Mouse (Mus musculus): ENCODE data around the gene Asap2. TPM values are rescaled to one million over a fixed set of nuclear protein-coding genes. Genes with fewer than 3 reads are reported as not detected.
A peak's percentile ranks its signal among the peaks of the same experiment; 100 is the strongest.

Gene Asap2
- polyA plus RNA-seq, 1 experiment from 2014 or later, result 8.3 TPM

GRCm38 (mm10) chr12:21260494-21261256, 270.4 kb downstream of the Asap2 start:
- no peak overlapping the region for H3K4me3 ChIP-seq (ENCODE audit: low read length)
- no peaks in the 10 kb centered on the region for H3K27me3 ChIP-seq (ENCODE audit: control insufficient read depth, insufficient read depth, low read depth, low read length)
- H3K9ac ChIP-seq (ENCODE audit: low read length), result no peak overlapping the region
- H3K27ac ChIP-seq (ENCODE audit: low read length), result no peak overlapping the region
- no peak overlapping the region for H3K4me2 ChIP-seq (ENCODE audit: low read depth, low read length)
- no peaks in the 10 kb centered on the region for H3K9me3 ChIP-seq (ENCODE audit: control insufficient read depth, low read length)
- peaks cover 24% of the 10 kb centered on the region for H3K36me3 ChIP-seq (ENCODE audit: control insufficient read depth, insufficient read depth, low read length)
- no peaks in the 10 kb centered on the region for H3K4me1 ChIP-seq (replicated peaks; ENCODE audit: control insufficient read depth, insufficient read depth, low read length)
- WGBS, result 88% methylated on average over 6 of the region's 6 CpGs
- ATAC-seq (ENCODE audit: low read depth), result no peak

DNA sequence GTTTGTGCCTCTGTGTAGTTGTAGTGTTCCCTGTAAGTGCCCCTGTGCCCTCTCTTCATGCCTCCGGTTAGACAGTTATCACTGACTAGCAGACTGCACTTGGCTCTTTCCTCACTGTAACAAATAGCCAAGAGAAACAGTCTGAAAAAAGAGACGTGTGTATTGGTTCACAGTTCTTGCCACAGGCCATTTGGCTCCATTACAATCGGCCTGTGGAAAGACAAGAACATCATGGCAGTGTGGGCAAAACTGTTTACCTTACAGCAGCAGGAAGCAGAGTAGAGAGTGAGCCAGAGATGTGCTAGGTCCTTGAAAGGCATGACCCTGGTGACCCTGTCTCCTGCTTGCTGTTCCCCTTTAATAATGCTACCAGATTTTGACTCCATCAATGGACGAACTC, 271.3 kb downstream of the Asap2 start:
- ATAC-seq (ENCODE audit: low read depth), result no peak
- H3K9me3 ChIP-seq (ENCODE audit: control insufficient read depth, low read length), result no peaks in the 10 kb centered on the region
- no peak overlapping the region for H3K9ac ChIP-seq (ENCODE audit: low read length)
- H3K27ac ChIP-seq (ENCODE audit: low read length), result no peak overlapping the region
- no peak overlapping the region for H3K4me2 ChIP-seq (ENCODE audit: low read depth, low read length)
- no peak overlapping the region for H3K4me3 ChIP-seq (ENCODE audit: low read length)
- H3K4me1 ChIP-seq (replicated peaks; ENCODE audit: control insufficient read depth, insufficient read depth, low read length), result no peaks in the 10 kb centered on the region
- WGBS, result 64% methylated on average over 4 of the region's 4 CpGs
- H3K27me3 ChIP-seq (ENCODE audit: control insufficient read depth, insufficient read depth, low read depth, low read length), result no peaks in the 10 kb centered on the region
- H3K36me3 ChIP-seq (ENCODE audit: control insufficient read depth, insufficient read depth, low read length), result peaks cover 23% of the 10 kb centered on the region

- Histone ChIP-seq H3K27me3 (ENCODE audit: control insufficient read depth, insufficient read depth, low read depth, low read length) (no peaks in the 10 kb centered on the region), H3K4me1 (replicated peaks; ENCODE audit: control insufficient read depth, insufficient read depth, low read length) (no peaks in the 10 kb centered on the region), H3K4me3 (ENCODE audit: low read length) (no peak overlapping the region), H3K9ac (ENCODE audit: low read length) (no peak overlapping the region), H3K36me3 (ENCODE audit: control insufficient read depth, insufficient read depth, low read length) (peaks cover 20% of the 10 kb centered on the region), H3K27ac (ENCODE audit: low read length) (no peak overlapping the region), H3K9me3 (ENCODE audit: control insufficient read depth, low read length) (no peaks in the 10 kb centered on the region), H3K4me2 (ENCODE audit: low read depth, low read length) (no peak overlapping the region)
- WGBS, result 90% methylated on average over 5 of the region's 5 CpGs
- no peak for ATAC-seq (ENCODE audit: low read depth)
Observed at GRCm38 (mm10) chr12:21263256-21263655, 273.0 kb downstream of the Asap2 start.

GRCm38 (mm10) chr12:21264241-21264640, 274.0 kb downstream of the Asap2 start:
- Histone ChIP-seq H3K4me3 (ENCODE audit: low read length) (no peak overlapping the region), H3K9ac (ENCODE audit: low read length) (no peak overlapping the region), H3K4me2 (ENCODE audit: low read depth, low read length) (no peak overlapping the region), H3K27me3 (ENCODE audit: control insufficient read depth, insufficient read depth, low read depth, low read length) (no peaks in the 10 kb centered on the region), H3K9me3 (ENCODE audit: control insufficient read depth, low read length) (no peaks in the 10 kb centered on the region), H3K27ac (ENCODE audit: low read length) (peak overlapping the region; percentile 81), H3K36me3 (ENCODE audit: control insufficient read depth, insufficient read depth, low read length) (peaks cover 18% of the 10 kb centered on the region), H3K4me1 (replicated peaks; ENCODE audit: control insufficient read depth, insufficient read depth, low read length) (no peaks in the 10 kb centered on the region)
- 65% methylated on average over 5 of the region's 5 CpGs for WGBS
- ATAC-seq (ENCODE audit: low read depth), result peak; percentile 48

DNA sequence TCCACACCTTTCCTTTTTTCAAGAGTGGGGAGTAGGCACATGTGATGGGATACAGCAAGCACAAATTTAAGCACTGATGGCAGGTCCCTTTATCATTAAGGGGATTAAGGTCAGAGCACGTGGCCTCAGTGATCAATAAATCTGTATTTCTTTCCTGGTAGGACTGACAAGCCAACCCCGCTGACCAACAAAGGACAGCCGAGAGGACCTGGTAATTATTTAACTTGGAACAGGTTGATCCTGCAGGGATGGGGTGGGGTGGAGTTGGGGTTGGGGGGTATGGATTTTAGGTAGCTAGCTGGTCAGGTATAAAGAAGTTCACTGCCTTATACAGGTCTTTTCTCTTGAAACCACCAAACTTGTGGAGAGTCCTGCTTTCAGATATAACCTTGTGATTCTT, 274.7 kb downstream of the Asap2 start:
- peaks cover 18% of the 10 kb centered on the region for H3K36me3 ChIP-seq (ENCODE audit: control insufficient read depth, insufficient read depth, low read length)
- 73% methylated on average over 3 of the region's 3 CpGs for WGBS

GRCm38 (mm10) chr12:21265501-21265900, 275.2 kb downstream of the Asap2 start:
- peaks cover 15% of the 10 kb centered on the region for H3K36me3 ChIP-seq (ENCODE audit: control insufficient read depth, insufficient read depth, low read length)
- H3K27me3 ChIP-seq (ENCODE audit: control insufficient read depth, insufficient read depth, low read depth, low read length), result no peaks in the 10 kb centered on the region
- H3K9ac ChIP-seq (ENCODE audit: low read length), result no peak overlapping the region
- no peaks in the 10 kb centered on the region for H3K4me1 ChIP-seq (replicated peaks; ENCODE audit: control insufficient read depth, insufficient read depth, low read length)
- WGBS, result 83% methylated on average over 4 of the region's 4 CpGs
- ATAC-seq (ENCODE audit: low read depth), result no peak
- no peak overlapping the region for H3K4me3 ChIP-seq (ENCODE audit: low read length)
- H3K9me3 ChIP-seq (ENCODE audit: control insufficient read depth, low read length), result no peaks in the 10 kb centered on the region
- H3K27ac ChIP-seq (ENCODE audit: low read length), result no peak overlapping the region
- no peak overlapping the region for H3K4me2 ChIP-seq (ENCODE audit: low read depth, low read length)

More for the DNA sequence above, 274.7 kb downstream of the Asap2 start:
- no peak for ATAC-seq (ENCODE audit: low read depth)
- Histone ChIP-seq H3K4me3 (ENCODE audit: low read length) (no peak overlapping the region), H3K9ac (ENCODE audit: low read length) (no peak overlapping the region), H3K27ac (ENCODE audit: low read length) (no peak overlapping the region; the same call in 1 of the 2 replicates), H3K9me3 (ENCODE audit: control insufficient read depth, low read length) (no peaks in the 10 kb centered on the region), H3K27me3 (ENCODE audit: control insufficient read depth, insufficient read depth, low read depth, low read length) (no peaks in the 10 kb centered on the region), H3K4me2 (ENCODE audit: low read depth, low read length) (no peak overlapping the region), H3K4me1 (replicated peaks; ENCODE audit: control insufficient read depth, insufficient read depth, low read length) (no peaks in the 10 kb centered on the region)

- Histone ChIP-seq H3K36me3 (ENCODE audit: control insufficient read depth, insufficient read depth, low read length) (peaks cover 18% of the 10 kb centered on the region), H3K4me3 (ENCODE audit: low read length) (no peak overlapping the region), H3K9me3 (ENCODE audit: control insufficient read depth, low read length) (no peaks in the 10 kb centered on the region), H3K9ac (ENCODE audit: low read length) (no peak overlapping the region), H3K4me1 (replicated peaks; ENCODE audit: control insufficient read depth, insufficient read depth, low read length) (no peaks in the 10 kb centered on the region), H3K27me3 (ENCODE audit: control insufficient read depth, insufficient read depth, low read depth, low read length) (no peaks in the 10 kb centered on the region), H3K27ac (ENCODE audit: low read length) (no peak overlapping the region), H3K4me2 (ENCODE audit: low read depth, low read length) (no peak overlapping the region)
- peak; percentile 71 for ATAC-seq (ENCODE audit: low read depth)
- 75% methylated on average over 14 of the region's 14 CpGs for WGBS
Observed at GRCm38 (mm10) chr12:21265946-21266783, 275.9 kb downstream of the Asap2 start.

- Histone ChIP-seq H3K27ac (ENCODE audit: low read length) (no peak overlapping the region), H3K9ac (ENCODE audit: low read length) (no peak overlapping the region), H3K4me3 (ENCODE audit: low read length) (no peak overlapping the region), H3K4me2 (ENCODE audit: low read depth, low read length) (no peak overlapping the region), H3K9me3 (ENCODE audit: control insufficient read depth, low read length) (no peaks in the 10 kb centered on the region), H3K27me3 (ENCODE audit: control insufficient read depth, insufficient read depth, low read depth, low read length) (no peaks in the 10 kb centered on the region), H3K4me1 (replicated peaks; ENCODE audit: control insufficient read depth, insufficient read depth, low read length) (no peaks in the 10 kb centered on the region), H3K36me3 (ENCODE audit: control insufficient read depth, insufficient read depth, low read length) (peaks cover 21% of the 10 kb centered on the region)
- ATAC-seq (ENCODE audit: low read depth), result no peak
- WGBS, result 73% methylated on average over 2 of the region's 2 CpGs
Observed at GRCm38 (mm10) chr12:21266784-21267098, 276.5 kb downstream of the Asap2 start.

GRCm38 (mm10) chr12:21268083-21268616, 277.9 kb downstream of the Asap2 start:
- peaks cover 20% of the 10 kb centered on the region for H3K36me3 ChIP-seq (ENCODE audit: control insufficient read depth, insufficient read depth, low read length)
- no peak overlapping the region for H3K4me3 ChIP-seq (ENCODE audit: low read length)
- H3K9ac ChIP-seq (ENCODE audit: low read length), result no peak overlapping the region
- no peaks in the 10 kb centered on the region for H3K27me3 ChIP-seq (ENCODE audit: control insufficient read depth, insufficient read depth, low read depth, low read length)
- no peaks in the 10 kb centered on the region for H3K9me3 ChIP-seq (ENCODE audit: control insufficient read depth, low read length)
- no peak overlapping the region for H3K27ac ChIP-seq (ENCODE audit: low read length)
- no peak overlapping the region for H3K4me2 ChIP-seq (ENCODE audit: low read depth, low read length)
- ATAC-seq (ENCODE audit: low read depth), result no peak
- 87% methylated on average over 8 of the region's 8 CpGs for WGBS
- H3K4me1 ChIP-seq (replicated peaks; ENCODE audit: control insufficient read depth, insufficient read depth, low read length), result no peaks in the 10 kb centered on the region
